Mouse (Mus musculus): ENCODE measurements around the gene Hid1.
A peak's percentile ranks its signal among the peaks of the same experiment; 100 is the strongest.

Hid1 gene

GRCm38 (mm10) chr11:115374695-115375425 lies 7.3 kb upstream of the Hid1 start:
- DNase-seq, result no peak

DNA sequence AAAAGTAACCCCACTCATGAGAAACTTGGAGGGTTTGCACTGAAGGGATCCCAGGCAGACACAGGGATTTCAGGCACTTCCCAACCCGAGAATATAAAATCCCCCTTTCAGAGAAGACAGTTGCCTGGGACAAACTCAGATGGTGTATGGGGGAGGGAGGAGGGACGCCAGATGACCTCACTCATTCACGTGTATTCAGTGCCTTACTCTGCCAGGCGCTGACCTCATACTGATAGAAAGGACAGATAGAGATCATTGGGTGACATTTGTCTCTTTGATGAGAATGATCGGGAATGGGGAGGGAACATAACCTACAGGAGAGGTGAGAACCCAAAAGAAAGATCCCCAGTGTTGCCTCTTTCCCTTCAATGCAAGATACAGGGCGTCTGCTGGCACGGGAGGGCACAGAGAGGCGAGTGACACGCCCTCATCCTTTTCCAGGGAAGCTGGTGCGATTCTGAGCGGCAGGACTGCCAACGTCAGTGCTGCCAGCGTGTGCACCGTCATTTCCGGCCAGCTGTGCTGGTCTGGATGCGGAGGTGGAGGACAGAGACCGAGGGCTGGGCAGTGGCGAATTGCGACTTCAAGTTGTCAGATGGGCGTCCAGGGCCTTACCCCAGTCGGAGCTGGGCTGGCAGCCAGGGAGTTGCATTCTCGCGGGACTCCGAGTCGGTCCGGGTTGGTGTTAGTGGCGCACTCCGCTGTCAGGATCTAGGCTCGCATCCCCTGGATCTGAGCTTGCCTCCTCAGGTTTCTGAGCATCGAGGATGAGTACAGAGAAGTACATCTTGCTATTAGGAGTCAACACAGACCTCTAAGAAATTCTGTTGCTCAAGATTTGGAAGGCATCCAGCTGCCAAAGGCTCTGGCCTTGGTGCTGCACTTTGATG lies 6.5 kb upstream of the Hid1 start:
- peak; percentile 70 to 82 for DNase-seq

GRCm38 (mm10) chr11:115372737-115373136 lies 5.2 kb upstream of the Hid1 start:
- DNase-seq, result no peak

- DNase-seq, result no peak
Measured at GRCm38 (mm10) chr11:115372015-115372414, 4.5 kb upstream of the Hid1 start.

GRCm38 (mm10) chr11:115371354-115371753 lies 3.8 kb upstream of the Hid1 start:
- DNase-seq, result no peak

- no peak for DNase-seq
Measured at GRCm38 (mm10) chr11:115370368-115370767, 2.8 kb upstream of the Hid1 start.

DNA sequence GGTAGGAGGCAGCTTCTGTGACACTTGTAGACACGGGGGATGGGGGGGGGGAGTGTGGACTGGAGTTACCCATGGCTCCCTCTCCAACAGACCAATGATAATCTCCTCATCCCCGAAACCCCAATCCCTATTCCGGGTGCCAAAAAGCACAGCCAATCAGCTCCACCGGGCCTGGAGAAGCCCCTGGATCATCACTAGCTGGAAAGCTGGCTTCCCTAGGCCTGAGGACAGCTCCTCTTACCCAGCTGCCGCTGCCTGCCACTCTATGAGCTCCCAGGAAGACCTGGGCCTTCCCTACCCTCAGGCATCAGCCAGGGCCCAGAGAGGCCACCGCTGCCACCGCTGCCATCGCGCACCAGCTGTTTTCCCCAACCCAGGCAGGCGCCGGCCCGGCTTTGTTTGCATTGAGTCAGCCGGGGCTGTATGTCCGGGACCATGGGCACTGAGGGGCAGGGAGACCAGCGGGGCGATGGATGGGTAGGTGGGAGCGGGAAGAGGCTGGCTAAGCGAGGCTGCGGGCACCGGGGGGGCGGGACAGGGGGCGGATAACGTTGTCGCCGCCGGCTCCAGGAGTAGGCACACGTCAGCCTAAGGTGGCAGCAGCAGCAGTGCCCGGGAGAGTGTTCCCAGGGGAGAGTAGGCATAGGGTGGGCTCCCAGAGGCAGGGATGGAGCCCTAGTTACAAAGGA lies 706 bp downstream of the Hid1 start:
- no peak for DNase-seq

GRCm38 (mm10) chr11:115366039-115366705 lies 1.4 kb downstream of the Hid1 start:
- no peak for DNase-seq

- no peak for DNase-seq
Measured at GRCm38 (mm10) chr11:115364136-115364535, 3.4 kb downstream of the Hid1 start.

GRCm38 (mm10) chr11:115359726-115360125 lies 7.8 kb downstream of the Hid1 start:
- DNase-seq, result no peak

GRCm38 (mm10) chr11:115359293-115359692 lies 8.3 kb downstream of the Hid1 start:
- DNase-seq, result no peak

- peak; percentile 80 to 92 for DNase-seq
Measured at GRCm38 (mm10) chr11:115358468-115358867, 9.1 kb downstream of the Hid1 start.

DNA sequence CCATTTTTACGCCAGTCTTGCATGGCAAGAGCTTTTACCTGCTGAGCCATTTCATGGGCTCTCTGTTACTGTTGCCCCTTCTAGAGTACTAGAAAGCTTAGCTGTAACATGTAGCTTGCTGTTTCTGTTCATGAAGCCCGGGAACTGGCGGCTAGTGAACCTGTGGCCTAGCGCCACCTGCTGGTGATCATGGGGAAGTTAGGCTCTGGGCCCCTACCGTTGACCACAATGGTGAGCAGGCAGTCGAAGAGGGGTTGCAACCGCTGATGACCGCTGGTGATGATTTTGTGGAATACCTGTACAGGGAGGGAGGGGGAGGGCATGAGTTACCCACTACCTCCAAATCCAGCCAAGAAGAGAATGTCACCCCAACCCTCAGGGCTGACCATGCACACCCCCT lies 13.4 kb downstream of the Hid1 start:
- DNase-seq, result peak; percentile 72 to 73

- DNase-seq, result no peak
Measured at GRCm38 (mm10) chr11:115353375-115353774, 14.2 kb downstream of the Hid1 start.

- no peak for DNase-seq
Measured at GRCm38 (mm10) chr11:115349976-115350375, 17.6 kb downstream of the Hid1 start.

GRCm38 (mm10) chr11:115348681-115349248 lies 18.8 kb downstream of the Hid1 start:
- no peak for DNase-seq

- no peak for DNase-seq
Measured at GRCm38 (mm10) chr11:115345515-115345914, 22.0 kb downstream of the Hid1 start.

- no peak for DNase-seq
Measured at GRCm38 (mm10) chr11:115344967-115345366, 22.6 kb downstream of the Hid1 start.

DNA sequence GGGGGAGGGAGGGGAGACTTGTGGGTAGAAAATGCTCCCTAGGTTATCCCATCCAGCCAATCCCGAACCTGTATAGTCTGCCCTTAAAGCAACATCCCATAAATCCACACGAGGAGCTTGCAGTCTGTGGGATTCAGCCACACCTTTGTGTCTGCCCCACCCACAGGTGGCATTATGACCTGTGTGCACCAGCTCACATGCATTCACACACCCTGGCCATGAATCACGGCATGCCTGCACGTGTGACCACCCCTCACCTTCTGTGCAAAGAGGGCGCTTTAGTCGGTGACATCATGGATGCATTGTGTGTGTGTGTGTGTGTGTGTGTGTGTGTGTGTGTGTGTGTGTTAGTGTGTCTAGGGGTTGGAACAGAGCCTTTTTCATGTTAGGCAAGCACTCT lies 25.7 kb downstream of the Hid1 start:
- no peak for DNase-seq

GRCm38 (mm10) chr11:115341246-115341645 lies 26.3 kb downstream of the Hid1 start:
- no peak for DNase-seq

DNA sequence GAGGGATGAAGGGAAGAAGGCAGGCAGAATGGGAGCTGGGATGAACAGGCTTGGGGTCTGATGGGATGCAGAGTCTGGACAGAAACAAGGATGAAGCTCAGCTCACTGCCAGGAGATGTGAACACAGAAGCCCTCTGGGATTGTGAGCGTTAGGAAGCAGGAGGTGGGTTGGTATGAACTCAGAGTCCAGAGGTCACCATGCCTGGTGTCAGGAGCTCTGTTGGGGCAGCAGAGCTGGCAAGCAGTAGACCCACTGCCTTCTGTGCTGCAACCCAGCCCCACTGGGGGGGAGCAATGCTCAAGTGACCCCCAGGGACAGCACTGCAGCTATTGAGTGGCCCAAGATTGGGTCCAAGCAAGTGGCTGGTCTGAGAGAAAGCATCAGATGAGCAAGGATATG lies 29.7 kb downstream of the Hid1 start:
- DNase-seq, result peak in 1 of 2 experiments; percentile 53

GRCm38 (mm10) chr11:115337350-115337749 lies 30.2 kb downstream of the Hid1 start:
- peak in 1 of 2 experiments; percentile 53 for DNase-seq
